20 mouse cellular contexts compared by ENCODE assay signal in the genomic region with DNA sequence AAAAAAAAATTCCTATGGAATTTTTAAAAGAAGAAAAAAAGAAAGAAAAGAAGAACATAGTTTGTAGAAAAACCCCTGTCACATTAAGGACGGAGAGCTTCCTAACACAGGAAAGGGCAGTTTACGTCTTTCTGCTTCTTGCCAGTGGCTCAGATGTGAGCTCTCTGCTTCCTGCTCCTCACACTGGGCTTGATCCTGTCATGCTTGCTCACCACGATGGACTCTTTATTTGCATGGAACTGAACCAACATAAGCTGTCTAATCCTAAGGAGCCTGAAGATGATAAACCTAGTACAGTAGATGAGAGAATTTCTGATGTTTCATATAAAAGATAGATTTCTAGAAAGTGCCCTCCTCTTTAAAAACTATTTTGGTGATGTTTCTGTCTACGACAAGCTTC.
"Had no signal": no experiment of that assay in that cellular context is flagged by ENCODE, and none has a peak within 500 bp of the region (broad histone marks: within the 10 kb centered on the region; RNA-seq: fewer than 3 reads in every experiment).

No protein-coding gene starts in this region.

- ATAC-seq: intestine, embryonic 15.5 days; liver, embryonic 12.5 days; midbrain, embryonic 15.5 days had no signal

- H3K4me3 ChIP-seq: intestine, embryonic 15.5 days; kidney, embryonic 15.5 days; limb, embryonic 13.5 days; liver, embryonic 12.5 days; liver, embryonic 15.5 days; midbrain, embryonic 12.5 days; midbrain, embryonic 15.5 days; myocyte had no signal

- H3K9me3 ChIP-seq: intestine, embryonic 15.5 days; kidney, embryonic 15.5 days; limb, embryonic 13.5 days; liver, embryonic 12.5 days; liver, embryonic 15.5 days; midbrain, embryonic 12.5 days; midbrain, embryonic 15.5 days had no signal

- H3K4me1 ChIP-seq: intestine, embryonic 15.5 days; liver, embryonic 15.5 days; midbrain, embryonic 15.5 days had no signal

- H3K27me3 ChIP-seq: intestine, embryonic 15.5 days; kidney, embryonic 15.5 days; limb, embryonic 13.5 days; liver, embryonic 12.5 days; liver, embryonic 15.5 days; midbrain, embryonic 12.5 days; midbrain, embryonic 15.5 days had no signal

- DNase-seq: kidney, adult 11 months; kidney, postnatal 36 days; left cerebral cortex, postnatal 4 days; liver; lung, adult 18-20 months; right cerebral cortex, adult 18-20 months; right cerebral cortex, postnatal 14 days; right cerebral cortex, postnatal 4 days; thymus, adult 2 months; thymus, postnatal 14 days had no signal

- H3K27ac ChIP-seq: intestine, embryonic 15.5 days; kidney, embryonic 15.5 days; limb, embryonic 13.5 days; liver, embryonic 12.5 days; liver, embryonic 15.5 days; macrophage; midbrain, embryonic 12.5 days; midbrain, embryonic 15.5 days; stomach, postnatal 0 days had no signal

- H3K36me3 ChIP-seq: intestine, embryonic 15.5 days; kidney, embryonic 15.5 days; limb, embryonic 13.5 days; liver, embryonic 12.5 days; liver, embryonic 15.5 days; midbrain, embryonic 12.5 days; midbrain, embryonic 15.5 days had no signal
